Mouse (Mus musculus) liver, postnatal 0 days (tissue): ENCODE data around the gene Tnik. TPM values are rescaled to one million over a fixed set of nuclear protein-coding genes. Genes with fewer than 3 reads are reported as not detected.

Experiments used
- ATAC-seq: fragments of 200-750 bp; cut with Nextera tagmentation; 2 replicates; pipeline ENCODE4 v1.8.0; 2017; ENCODE audit warnings: mild to moderate bottlenecking, moderate library complexity
- DNase-seq: peaks from one replicate; pipeline ENCODE4 v3.0.0-alpha.2; 2016
- H3K27ac ChIP-seq: fragments of 300-500 bp; sonication (generic); 2 replicates; pipeline ENCODE4 v1.5.1; 2014; ENCODE audit warnings: antibody characterized with exemption, moderate library complexity, mild to moderate bottlenecking, low read depth
- H3K27me3 ChIP-seq: fragments of 300-500 bp; sonication (generic); 2 replicates; pipeline ENCODE4 v1.6.1; 2014; ENCODE audit warnings: low read length, control low read depth, mixed read lengths; ENCODE audit not compliant: insufficient read depth
- H3K36me3 ChIP-seq: fragments of 300-500 bp; sonication (generic); replicated peaks from 2 replicates; pipeline ENCODE4 v1.6.1; 2014; ENCODE audit warnings: mild to moderate bottlenecking, control low read depth, low read length, moderate library complexity, mixed read lengths; ENCODE audit not compliant: insufficient read depth
- H3K4me1 ChIP-seq: fragments of 300-500 bp; sonication (generic); 2 replicates; pipeline ENCODE4 v1.6.1; 2014; ENCODE audit warnings: antibody characterized with exemption, mild to moderate bottlenecking, control low read depth; ENCODE audit not compliant: insufficient read depth
- H3K4me2 ChIP-seq: fragments of 300-500 bp; sonication (generic); 2 replicates; pipeline ENCODE4 v1.6.1; 2014; ENCODE audit warnings: low read depth, mild to moderate bottlenecking, low read length, moderate library complexity, mixed read lengths
- H3K4me3 ChIP-seq: fragments of 300-500 bp; sonication (generic); 2 replicates; pipeline ENCODE4 v1.5.1; 2014; ENCODE audit warnings: low read depth, low read length
- H3K9ac ChIP-seq: fragments of 300-500 bp; sonication (generic); replicated peaks from 2 replicates; pipeline ENCODE4 v1.6.1; 2014; ENCODE audit warnings: mild to moderate bottlenecking, moderate library complexity
- H3K9me3 ChIP-seq: fragments of 300-500 bp; sonication (generic); 2 replicates; pipeline ENCODE4 v1.6.1; 2016; ENCODE audit warnings: mild to moderate bottlenecking, control low read depth, low read length, mixed read lengths
- CTCF ChIP-seq: sonication (generic); IDR thresholded peaks from 2 replicates; pipeline ENCODE4 v1.5.1; 2016; ENCODE audit warnings: antibody characterized with exemption, low read depth
- EP300 ChIP-seq: IDR thresholded peaks from 2 replicates; pipeline ENCODE4 v1.6.1; 2016; ENCODE audit warnings: antibody characterized with exemption, low read depth, mild to moderate bottlenecking
- WGBS: fragments of 180-500 bp; shearing (Covaris S2); extraction: QIAGEN DNeasy Blood & Tissue Kit; methylation state at CpG from one replicate; pipeline ENCODE4 v1.1.7; 2014; ENCODE audit not compliant: insufficient replicate concordance; 5-methylcytosine and 5-hydroxymethylcytosine counted together
- polyA plus RNA-seq: library from polyadenylated mRNA; unstranded; fragments of >200 nt; fragmentation: Nextera tagmentation; extraction: Ambion mirVana; gene quantifications from 2 replicates; pipeline ENCODE4 v1.2.1, GENCODE M21; 2015

The Tnik gene
- polyA plus RNA-seq, 1 experiment from 2014 or later: 1.0 TPM

- peak; percentile 67; the same call in 1 of the 2 replicates for ATAC-seq
- Histone ChIP-seq H3K9ac (no peak overlapping the region), H3K4me1 (no peaks in the 10 kb centered on the region), H3K4me3 (no peak overlapping the region), H3K36me3 (no peaks in the 10 kb centered on the region), H3K4me2 (no peak overlapping the region), H3K27ac (no peak overlapping the region), H3K9me3 (no peaks in the 10 kb centered on the region), H3K27me3 (no peaks in the 10 kb centered on the region)
- WGBS: 48% methylated on average over 1 of the region's 1 CpGs
- peak; percentile 23 for DNase-seq
- TF ChIP-seq EP300 (no peak), CTCF (peak; percentile 71)
Observed at GRCm38 (mm10) chr3:28658349-28658748, 395.3 kb downstream of the Tnik start.

- Histone ChIP-seq H3K27me3 (no peaks in the 10 kb centered on the region), H3K9me3 (no peaks in the 10 kb centered on the region), H3K4me3 (no peak overlapping the region), H3K4me2 (no peak overlapping the region), H3K36me3 (no peaks in the 10 kb centered on the region), H3K4me1 (peaks cover 6% of the 10 kb centered on the region; the same call in 1 of the 2 replicates), H3K9ac (no peak overlapping the region), H3K27ac (0 out of 2 replicates have a peak overlapping the region, but pooled peaks have one; percentile 88)
- 72% methylated on average over 7 of the region's 7 CpGs for WGBS
- ATAC-seq (no peak), DNase-seq (no peak)
- TF ChIP-seq EP300 (no peak), CTCF (no peak)
Observed at GRCm38 (mm10) chr3:28680851-28681250, 417.8 kb downstream of the Tnik start.

GRCm38 (mm10) chr3:28681866-28682265 is 418.9 kb downstream of the Tnik start:
- Histone ChIP-seq H3K4me3 (no peak overlapping the region), H3K27ac (peak overlapping the region; percentile 88), H3K36me3 (no peaks in the 10 kb centered on the region), H3K4me2 (no peak overlapping the region), H3K4me1 (peaks cover 6% of the 10 kb centered on the region; the same call in 1 of the 2 replicates), H3K9me3 (no peaks in the 10 kb centered on the region), H3K27me3 (no peaks in the 10 kb centered on the region), H3K9ac (no peak overlapping the region)
- peak; percentile 40 for DNase-seq
- WGBS: 37% methylated on average over 6 of the region's 6 CpGs
- peak; percentile 94 for ATAC-seq
- TF ChIP-seq CTCF: no peak
- peak; percentile 65 for TF ChIP-seq EP300

GRCm38 (mm10) chr3:28682411-28682810 is 419.4 kb downstream of the Tnik start:
- no peaks in the 10 kb centered on the region for H3K9me3 ChIP-seq
- H3K27ac ChIP-seq: 0 out of 2 replicates have a peak overlapping the region, but pooled peaks have one; percentile 11
- no peak for DNase-seq
- WGBS: 56% methylated on average over 3 of the region's 3 CpGs
- no peak overlapping the region for H3K4me2 ChIP-seq
- no peak overlapping the region for H3K9ac ChIP-seq
- H3K4me3 ChIP-seq: no peak overlapping the region
- TF ChIP-seq CTCF (no peak), EP300 (no peak)
- H3K4me1 ChIP-seq: peaks cover 6% of the 10 kb centered on the region; the same call in 1 of the 2 replicates
- ATAC-seq: no peak
- H3K27me3 ChIP-seq: no peaks in the 10 kb centered on the region
- no peaks in the 10 kb centered on the region for H3K36me3 ChIP-seq

GRCm38 (mm10) chr3:28685510-28685909 is 422.5 kb downstream of the Tnik start:
- Histone ChIP-seq H3K27ac (no peak overlapping the region), H3K4me3 (no peak overlapping the region), H3K9ac (no peak overlapping the region), H3K4me2 (no peak overlapping the region), H3K9me3 (no peaks in the 10 kb centered on the region), H3K36me3 (no peaks in the 10 kb centered on the region), H3K27me3 (no peaks in the 10 kb centered on the region), H3K4me1 (peaks cover 6% of the 10 kb centered on the region; the same call in 1 of the 2 replicates)
- DNase-seq (no peak), ATAC-seq (no peak)
- no peak for TF ChIP-seq CTCF
- 50% methylated on average over 2 of the region's 2 CpGs for WGBS

GRCm38 (mm10) chr3:28694811-28695210 is 431.8 kb downstream of the Tnik start:
- WGBS: 75% methylated on average over 5 of the region's 5 CpGs
- no peaks in the 10 kb centered on the region for H3K9me3 ChIP-seq
- H3K36me3 ChIP-seq: no peaks in the 10 kb centered on the region
- H3K9ac ChIP-seq: no peak overlapping the region
- no peak overlapping the region for H3K4me3 ChIP-seq
- no peak overlapping the region for H3K4me2 ChIP-seq
- H3K27me3 ChIP-seq: no peaks in the 10 kb centered on the region
- DNase-seq (no peak), ATAC-seq (no peak)
- TF ChIP-seq EP300 (no peak), CTCF (no peak)
- H3K4me1 ChIP-seq: peaks cover 3% of the 10 kb centered on the region; the same call in 1 of the 2 replicates
- H3K27ac ChIP-seq: no peak overlapping the region
